Mouse (Mus musculus): ENCODE measurements around the gene Rbpms2. TPM values are rescaled to one million over a fixed set of nuclear protein-coding genes. Genes with fewer than 3 reads are reported as not detected.

Rbpms2 gene
- polyA plus RNA-seq, 1 experiment from 2014 or later, result 23.7 TPM

GRCm38 (mm10) chr9:65657218-65657617, 27.8 kb downstream of the Rbpms2 start:
- ATAC-seq (ENCODE audit: low FRiP score) (no peak), DNase-seq (ENCODE audit: low spot score) (no peak)
- H3K4me3 ChIP-seq (ENCODE audit: low read depth, low read length), result no peak overlapping the region
- no peak overlapping the region for H3K4me2 ChIP-seq (replicated peaks; ENCODE audit: low read depth, low read length)
- WGBS, result 90% methylated on average over 3 of the region's 3 CpGs
- no peaks in the 10 kb centered on the region for H3K4me1 ChIP-seq (replicated peaks; ENCODE audit: control insufficient read depth, insufficient read depth, low read length)
- H3K9me3 ChIP-seq (ENCODE audit: control insufficient read depth, low read length), result no peaks in the 10 kb centered on the region
- H3K27me3 ChIP-seq (ENCODE audit: control insufficient read depth, insufficient read depth, low read length), result no peaks in the 10 kb centered on the region
- no peak overlapping the region for H3K27ac ChIP-seq (ENCODE audit: low read depth, low read length)
- no peaks in the 10 kb centered on the region for H3K36me3 ChIP-seq (ENCODE audit: control insufficient read depth, insufficient read depth, low read length)
- H3K9ac ChIP-seq (ENCODE audit: low read depth, low read length), result no peak overlapping the region

GRCm38 (mm10) chr9:65661029-65661428, 31.6 kb downstream of the Rbpms2 start:
- DNase-seq (ENCODE audit: low spot score) (no peak), ATAC-seq (ENCODE audit: low FRiP score) (no peak)
- H3K27me3 ChIP-seq (ENCODE audit: control insufficient read depth, insufficient read depth, low read length), result no peaks in the 10 kb centered on the region
- H3K9me3 ChIP-seq (ENCODE audit: control insufficient read depth, low read length), result no peaks in the 10 kb centered on the region
- 58% methylated on average over 5 of the region's 5 CpGs for WGBS
- H3K4me2 ChIP-seq (replicated peaks; ENCODE audit: low read depth, low read length), result no peak overlapping the region
- H3K4me1 ChIP-seq (replicated peaks; ENCODE audit: control insufficient read depth, insufficient read depth, low read length), result no peaks in the 10 kb centered on the region
- H3K27ac ChIP-seq (ENCODE audit: low read depth, low read length), result no peak overlapping the region
- no peaks in the 10 kb centered on the region for H3K36me3 ChIP-seq (ENCODE audit: control insufficient read depth, insufficient read depth, low read length)
- no peak overlapping the region for H3K9ac ChIP-seq (ENCODE audit: low read depth, low read length)
- H3K4me3 ChIP-seq (ENCODE audit: low read depth, low read length), result no peak overlapping the region

GRCm38 (mm10) chr9:65661493-65661892, 32.0 kb downstream of the Rbpms2 start:
- DNase-seq (ENCODE audit: low spot score) (no peak), ATAC-seq (ENCODE audit: low FRiP score) (no peak)
- WGBS, result 67% methylated on average over 1 of the region's 1 CpGs
- H3K36me3 ChIP-seq (ENCODE audit: control insufficient read depth, insufficient read depth, low read length), result no peaks in the 10 kb centered on the region
- H3K9me3 ChIP-seq (ENCODE audit: control insufficient read depth, low read length), result no peaks in the 10 kb centered on the region
- H3K4me3 ChIP-seq (ENCODE audit: low read depth, low read length), result no peak overlapping the region
- no peak overlapping the region for H3K4me2 ChIP-seq (replicated peaks; ENCODE audit: low read depth, low read length)
- no peaks in the 10 kb centered on the region for H3K4me1 ChIP-seq (replicated peaks; ENCODE audit: control insufficient read depth, insufficient read depth, low read length)
- no peaks in the 10 kb centered on the region for H3K27me3 ChIP-seq (ENCODE audit: control insufficient read depth, insufficient read depth, low read length)
- H3K9ac ChIP-seq (ENCODE audit: low read depth, low read length), result no peak overlapping the region
- H3K27ac ChIP-seq (ENCODE audit: low read depth, low read length), result no peak overlapping the region

DNA sequence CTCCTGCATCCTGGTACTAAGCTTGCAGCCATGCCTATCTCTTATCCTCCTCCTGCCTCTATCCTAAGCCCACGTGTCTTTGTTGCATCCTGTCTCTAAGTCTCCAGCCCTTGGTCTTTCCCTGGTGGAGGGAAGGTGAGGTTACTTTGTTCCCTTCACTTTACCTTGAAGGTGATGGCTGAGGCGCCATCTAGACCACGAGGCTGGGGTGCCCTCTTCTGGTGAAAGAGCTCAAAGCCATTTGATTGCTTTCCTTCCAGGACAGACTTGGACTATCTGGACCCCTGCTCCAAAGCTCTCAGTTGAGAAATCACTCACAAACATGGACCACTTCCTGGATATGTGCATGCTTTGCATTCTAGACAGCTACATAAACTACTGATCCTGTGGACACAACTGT, 34.7 kb downstream of the Rbpms2 start:
- 7% methylated on average over 3 of the region's 3 CpGs for WGBS

DNA sequence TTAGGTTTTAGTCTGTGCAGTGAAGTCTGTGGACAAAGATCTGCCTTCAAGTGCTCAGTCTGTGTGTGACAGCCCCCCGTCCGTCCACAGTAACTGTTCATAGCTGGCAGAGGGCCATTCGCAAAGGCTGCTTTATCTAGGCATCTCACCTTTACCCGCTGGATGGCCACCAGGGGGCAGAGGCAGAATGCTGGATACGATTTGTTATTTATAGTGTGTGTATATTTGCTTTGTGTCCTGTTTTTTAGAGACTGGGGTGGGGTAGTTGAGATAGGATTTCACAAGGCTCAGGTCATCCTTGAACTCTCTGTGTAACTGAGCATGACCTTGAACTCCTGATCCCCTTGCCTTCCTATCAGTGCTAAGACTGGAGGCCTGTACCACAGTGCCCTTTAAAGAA, 36.6 kb downstream of the Rbpms2 start:
- no peak overlapping the region for H3K4me2 ChIP-seq (replicated peaks; ENCODE audit: low read depth, low read length)
- H3K4me1 ChIP-seq (replicated peaks; ENCODE audit: control insufficient read depth, insufficient read depth, low read length), result no peaks in the 10 kb centered on the region
- no peak overlapping the region for H3K9ac ChIP-seq (ENCODE audit: low read depth, low read length)
- H3K4me3 ChIP-seq (ENCODE audit: low read depth, low read length), result no peak overlapping the region
- no peak overlapping the region for H3K27ac ChIP-seq (ENCODE audit: low read depth, low read length)
- 36% methylated on average over 5 of the region's 5 CpGs for WGBS
- no peaks in the 10 kb centered on the region for H3K9me3 ChIP-seq (ENCODE audit: control insufficient read depth, low read length)
- H3K36me3 ChIP-seq (ENCODE audit: control insufficient read depth, insufficient read depth, low read length), result no peaks in the 10 kb centered on the region
- no peaks in the 10 kb centered on the region for H3K27me3 ChIP-seq (ENCODE audit: control insufficient read depth, insufficient read depth, low read length)
- no peak for ATAC-seq (ENCODE audit: low FRiP score)
- peak; percentile 72 for DNase-seq (ENCODE audit: low spot score)

More for the DNA sequence above, 34.7 kb downstream of the Rbpms2 start:
- Histone ChIP-seq H3K9ac (ENCODE audit: low read depth, low read length) (no peak overlapping the region), H3K27ac (ENCODE audit: low read depth, low read length) (no peak overlapping the region), H3K27me3 (ENCODE audit: control insufficient read depth, insufficient read depth, low read length) (no peaks in the 10 kb centered on the region), H3K9me3 (ENCODE audit: control insufficient read depth, low read length) (no peaks in the 10 kb centered on the region), H3K36me3 (ENCODE audit: control insufficient read depth, insufficient read depth, low read length) (no peaks in the 10 kb centered on the region), H3K4me1 (replicated peaks; ENCODE audit: control insufficient read depth, insufficient read depth, low read length) (no peaks in the 10 kb centered on the region), H3K4me3 (ENCODE audit: low read depth, low read length) (no peak overlapping the region), H3K4me2 (replicated peaks; ENCODE audit: low read depth, low read length) (no peak overlapping the region)
- no peak for ATAC-seq (ENCODE audit: low FRiP score)
- DNase-seq (ENCODE audit: low spot score), result peak; percentile 74

DNA sequence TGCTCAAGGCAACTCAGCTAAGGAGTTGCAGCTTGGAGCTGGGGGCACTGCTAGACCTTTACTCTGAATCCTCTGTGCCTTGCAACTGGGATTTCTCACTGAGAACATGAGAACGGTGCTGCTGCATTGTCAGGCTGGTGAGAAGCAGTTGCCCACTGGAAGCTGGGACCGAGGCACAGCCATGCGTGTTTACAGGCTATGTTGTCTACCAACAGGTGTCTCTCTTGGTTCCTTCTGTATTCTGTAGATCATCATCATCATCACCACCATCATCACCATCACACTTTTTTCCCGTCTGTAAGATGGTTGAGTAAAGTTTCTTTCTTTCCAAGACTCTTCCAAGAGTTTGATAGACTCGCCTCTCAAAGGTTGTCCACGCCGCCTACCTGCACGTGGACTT, 38.3 kb downstream of the Rbpms2 start, which contains the start of gene Oaz2:
Oaz2 (plus strand) TSS at position 301 of the 400 bp plus-strand sequence.
- Histone ChIP-seq H3K4me1 (replicated peaks; ENCODE audit: control insufficient read depth, insufficient read depth, low read length) (no peaks in the 10 kb centered on the region), H3K27me3 (ENCODE audit: control insufficient read depth, insufficient read depth, low read length) (no peaks in the 10 kb centered on the region), H3K9me3 (ENCODE audit: control insufficient read depth, low read length) (no peaks in the 10 kb centered on the region), H3K4me2 (replicated peaks; ENCODE audit: low read depth, low read length) (no peak within 1 kb of the TSS), H3K27ac (ENCODE audit: low read depth, low read length) (no peak within 1 kb of the TSS), H3K4me3 (ENCODE audit: low read depth, low read length) (no peak within 1 kb of the TSS), H3K9ac (ENCODE audit: low read depth, low read length) (no peak within 1 kb of the TSS), H3K36me3 (ENCODE audit: control insufficient read depth, insufficient read depth, low read length) (no peaks in the 10 kb centered on the region)
- no peak for ATAC-seq (ENCODE audit: low FRiP score)
- no peak for DNase-seq (ENCODE audit: low spot score)
- 94% methylated on average over 8 of the region's 8 CpGs for WGBS

DNA sequence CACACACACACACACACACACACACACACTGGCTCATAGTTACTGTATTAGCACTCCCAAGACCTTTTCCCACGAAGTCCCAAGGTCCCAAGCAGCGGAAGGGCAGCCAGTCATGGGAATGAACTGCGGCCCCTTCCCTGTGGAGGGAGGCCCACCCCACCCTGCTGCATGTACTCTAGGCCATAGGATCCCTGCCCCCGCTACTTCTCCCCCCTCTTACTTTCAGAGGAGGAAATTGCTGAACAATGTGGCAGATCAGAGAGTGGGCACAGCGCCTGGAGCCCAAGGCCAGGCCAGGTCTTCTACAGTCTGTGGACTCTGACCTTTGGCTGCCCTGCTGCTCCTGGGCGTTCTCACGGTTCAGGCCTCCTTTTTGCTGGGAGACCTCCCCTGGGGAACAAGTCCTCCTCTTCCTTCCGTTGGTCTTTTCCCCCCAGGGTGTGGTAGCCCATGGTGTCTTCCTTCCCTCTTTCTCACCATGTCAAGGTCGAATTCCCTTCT, 42.0 kb downstream of the Rbpms2 start:
- no peaks in the 10 kb centered on the region for H3K9me3 ChIP-seq (ENCODE audit: control insufficient read depth, low read length)
- H3K9ac ChIP-seq (ENCODE audit: low read depth, low read length), result no peak overlapping the region
- WGBS, result 54% methylated on average over 9 of the region's 9 CpGs
- no peak overlapping the region for H3K4me3 ChIP-seq (ENCODE audit: low read depth, low read length)
- no peak overlapping the region for H3K27ac ChIP-seq (ENCODE audit: low read depth, low read length)
- H3K27me3 ChIP-seq (ENCODE audit: control insufficient read depth, insufficient read depth, low read length), result no peaks in the 10 kb centered on the region
- no peaks in the 10 kb centered on the region for H3K4me1 ChIP-seq (replicated peaks; ENCODE audit: control insufficient read depth, insufficient read depth, low read length)
- H3K4me2 ChIP-seq (replicated peaks; ENCODE audit: low read depth, low read length), result no peak overlapping the region
- ATAC-seq (ENCODE audit: low FRiP score), result no peak
- no peak for DNase-seq (ENCODE audit: low spot score)
- no peaks in the 10 kb centered on the region for H3K36me3 ChIP-seq (ENCODE audit: control insufficient read depth, insufficient read depth, low read length)

- no peak overlapping the region for H3K27ac ChIP-seq (ENCODE audit: low read depth, low read length)
Measured at GRCm38 (mm10) chr9:65672996-65673395, 43.5 kb downstream of the Rbpms2 start.

DNA sequence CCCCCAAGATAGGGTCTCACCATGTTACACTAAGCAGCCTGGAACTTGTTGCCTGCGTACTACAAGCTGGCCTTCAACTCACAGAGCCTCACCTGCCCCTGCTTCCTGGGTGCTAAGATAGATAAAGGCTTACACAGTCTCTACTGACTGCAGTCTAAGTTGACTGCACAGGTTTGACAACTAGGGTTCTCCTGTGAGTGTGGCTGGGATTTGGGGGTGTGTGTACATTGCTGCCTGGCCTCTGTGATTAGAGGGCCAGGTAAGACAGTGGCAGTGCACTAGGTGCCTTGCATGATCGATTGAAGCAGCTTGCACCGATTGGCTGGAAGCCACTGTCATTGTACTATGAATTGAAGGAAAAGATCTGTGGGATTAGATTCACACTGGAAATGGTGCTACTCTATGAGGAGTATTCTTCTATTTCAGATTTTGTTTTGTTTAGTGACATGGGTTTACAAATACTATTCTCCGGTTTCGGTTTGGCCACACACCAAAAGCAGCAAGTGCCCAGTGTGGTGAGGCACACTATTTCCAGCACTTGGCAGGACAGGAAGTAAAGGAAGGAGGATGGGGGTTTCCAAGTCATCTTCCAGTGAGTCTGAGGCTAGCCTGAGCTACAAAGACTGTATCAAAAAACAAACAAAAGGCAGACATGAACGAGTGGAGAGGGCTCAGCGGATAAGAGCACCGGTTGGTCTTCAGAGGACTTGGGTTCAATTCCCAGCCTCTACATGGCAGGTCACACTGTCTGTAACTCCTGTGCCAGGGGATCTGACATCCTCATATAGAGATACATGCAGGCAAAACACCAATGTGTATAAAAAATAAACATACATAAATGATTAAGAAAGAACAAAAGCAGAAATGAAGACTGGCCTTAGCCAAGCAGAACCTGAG, 46.3 kb downstream of the Rbpms2 start:
- Histone ChIP-seq H3K4me2 (replicated peaks; ENCODE audit: low read depth, low read length) (peak overlapping the region; percentile 35), H3K9ac (ENCODE audit: low read depth, low read length) (peak overlapping the region; percentile 66; the same call in 1 of the 2 replicates), H3K27me3 (ENCODE audit: control insufficient read depth, insufficient read depth, low read length) (no peaks in the 10 kb centered on the region), H3K4me1 (replicated peaks; ENCODE audit: control insufficient read depth, insufficient read depth, low read length) (peaks cover 5% of the 10 kb centered on the region; the same call in 1 of the 2 replicates), H3K4me3 (ENCODE audit: low read depth, low read length) (peak overlapping the region; percentile 66; the same call in 1 of the 2 replicates), H3K9me3 (ENCODE audit: control insufficient read depth, low read length) (no peaks in the 10 kb centered on the region), H3K36me3 (ENCODE audit: control insufficient read depth, insufficient read depth, low read length) (no peaks in the 10 kb centered on the region), H3K27ac (ENCODE audit: low read depth, low read length) (no peak overlapping the region)
- peak; percentile 58 for ATAC-seq (ENCODE audit: low FRiP score)
- no peak for DNase-seq (ENCODE audit: low spot score)
- 56% methylated on average over 8 of the region's 8 CpGs for WGBS

More at GRCm38 (mm10) chr9:65672996-65673395, 43.5 kb downstream of the Rbpms2 start:
- Histone ChIP-seq H3K4me1 (replicated peaks; ENCODE audit: control insufficient read depth, insufficient read depth, low read length) (peaks cover 5% of the 10 kb centered on the region; the same call in 1 of the 2 replicates), H3K36me3 (ENCODE audit: control insufficient read depth, insufficient read depth, low read length) (no peaks in the 10 kb centered on the region), H3K4me3 (ENCODE audit: low read depth, low read length) (no peak overlapping the region), H3K9me3 (ENCODE audit: control insufficient read depth, low read length) (no peaks in the 10 kb centered on the region), H3K9ac (ENCODE audit: low read depth, low read length) (no peak overlapping the region), H3K27me3 (ENCODE audit: control insufficient read depth, insufficient read depth, low read length) (no peaks in the 10 kb centered on the region), H3K4me2 (replicated peaks; ENCODE audit: low read depth, low read length) (no peak overlapping the region)
- ATAC-seq (ENCODE audit: low FRiP score) (no peak), DNase-seq (ENCODE audit: low spot score) (no peak)
- WGBS, result 81% methylated on average over 11 of the region's 11 CpGs
